Mouse (Mus musculus): ENCODE measurements at regions not wholly inside any gene's neighbourhood (a gene's known extent, or its start where the extent isn't known, plus 50 kb on each side); places are given as distances from the start of the nearest gene placed in this dataset.
"Not testable (repeated sequence)": the region's sequence is repeated elsewhere in the genome, so short reads cannot be mapped to it uniquely, and the experiment has no call there.

DNA sequence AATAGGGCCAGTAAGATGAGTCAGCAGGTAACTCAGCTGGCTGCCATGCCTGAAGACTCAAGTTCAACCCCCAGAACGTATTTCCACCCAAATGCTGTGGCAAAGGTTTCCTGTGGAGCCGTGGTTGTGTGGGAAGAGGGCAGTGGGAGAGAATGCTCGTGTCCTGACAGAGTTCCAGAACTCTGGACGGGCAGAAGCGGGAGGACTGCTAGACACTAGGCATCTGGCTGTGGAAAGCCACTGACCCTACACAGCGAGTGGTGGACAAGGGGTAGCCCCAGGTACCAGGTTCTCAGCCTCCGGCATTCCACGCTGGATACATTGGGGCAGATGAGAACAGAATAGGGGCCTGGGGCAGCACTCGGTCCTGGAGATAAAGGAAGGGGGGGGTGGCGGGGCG lies 69.6 kb upstream of the Acsl3 start:
- no peaks in the 10 kb centered on the region for H3K36me3 ChIP-seq (ENCODE audit: control insufficient read depth, insufficient read depth)
- no peak for TF ChIP-seq CTCF (IDR thresholded peaks at IDR 0.05; ENCODE audit: low read depth)
- no peaks in the 10 kb centered on the region for H3K9me3 ChIP-seq (ENCODE audit: control insufficient read depth)
- no peaks in the 10 kb centered on the region for H3K27me3 ChIP-seq (replicated peaks; ENCODE audit: control insufficient read depth, insufficient read depth, low read length)
- no peaks in the 10 kb centered on the region for H3K4me1 ChIP-seq (replicated peaks; ENCODE audit: control insufficient read depth, insufficient read depth, low read length)
- H3K4me3 ChIP-seq (ENCODE audit: low read depth, low read length): no peak overlapping the region
- 82% methylated on average over 11 of the region's 11 CpGs for WGBS
- no peak for ATAC-seq
- no peak overlapping the region for H3K4me2 ChIP-seq (replicated peaks; ENCODE audit: low read depth)
- H3K9ac ChIP-seq (ENCODE audit: low read depth, low read length): no peak overlapping the region
- H3K27ac ChIP-seq (ENCODE audit: low read depth, low read length): no peak overlapping the region

DNA sequence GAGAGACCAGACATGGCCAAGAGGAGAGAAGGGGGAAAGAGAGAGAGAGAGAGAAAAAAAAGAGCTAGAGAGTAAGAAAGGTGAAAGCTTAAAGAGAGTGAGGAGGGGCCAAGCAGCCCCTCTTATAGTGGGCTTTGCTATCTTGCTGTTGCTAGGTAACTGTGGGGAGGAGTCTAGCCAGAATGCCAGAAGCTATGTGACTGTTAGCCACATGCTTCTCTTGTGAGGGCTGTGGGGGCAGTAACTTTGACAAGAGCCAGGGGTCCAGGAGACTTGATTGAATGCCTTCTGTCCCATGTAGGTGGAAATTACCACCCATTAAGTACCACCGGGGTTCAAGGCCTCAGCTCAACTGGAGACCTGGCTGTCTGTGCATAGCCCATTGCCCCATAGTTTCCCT lies 69.0 kb upstream of the Acsl3 start:
- H3K9ac ChIP-seq (ENCODE audit: low read depth, low read length); H3K9me3 ChIP-seq (ENCODE audit: control insufficient read depth); ATAC-seq; H3K27ac ChIP-seq (ENCODE audit: low read depth, low read length); H3K36me3 ChIP-seq (ENCODE audit: control insufficient read depth, insufficient read depth); H3K4me1 ChIP-seq (replicated peaks; ENCODE audit: control insufficient read depth, insufficient read depth, low read length); H3K4me3 ChIP-seq (ENCODE audit: low read depth, low read length); H3K4me2 ChIP-seq (replicated peaks; ENCODE audit: low read depth); H3K27me3 ChIP-seq (replicated peaks; ENCODE audit: control insufficient read depth, insufficient read depth, low read length): not testable (repeated sequence)
- WGBS: 48% methylated on average over 1 of the region's 1 CpGs

DNA sequence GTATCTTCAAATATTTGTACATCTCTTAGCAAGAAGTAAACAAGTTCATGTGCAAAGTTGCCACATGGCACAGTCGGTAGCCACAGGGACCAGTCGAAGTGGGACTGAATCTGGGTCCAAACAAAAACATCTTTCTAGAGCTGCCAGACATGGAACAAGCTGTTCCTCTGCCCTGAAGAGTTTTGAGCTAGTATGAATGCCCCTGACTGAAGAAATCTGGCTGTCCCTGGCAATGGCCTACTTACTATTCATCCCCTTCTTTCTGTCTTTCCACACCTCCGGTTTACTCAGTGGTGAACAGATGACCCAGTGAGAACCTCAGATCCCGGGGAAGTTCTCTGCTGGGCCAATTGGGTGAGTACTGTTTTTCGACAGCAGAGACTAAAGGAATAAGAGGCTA lies 67.1 kb upstream of the Acsl3 start:
- WGBS: 67% methylated on average over 5 of the region's 5 CpGs
- Histone ChIP-seq H3K27ac (ENCODE audit: low read depth, low read length) (no peak overlapping the region), H3K9ac (ENCODE audit: low read depth, low read length) (no peak overlapping the region), H3K9me3 (ENCODE audit: control insufficient read depth) (no peaks in the 10 kb centered on the region), H3K4me3 (ENCODE audit: low read depth, low read length) (no peak overlapping the region), H3K36me3 (ENCODE audit: control insufficient read depth, insufficient read depth) (no peaks in the 10 kb centered on the region), H3K4me1 (replicated peaks; ENCODE audit: control insufficient read depth, insufficient read depth, low read length) (no peaks in the 10 kb centered on the region), H3K4me2 (replicated peaks; ENCODE audit: low read depth) (no peak overlapping the region), H3K27me3 (replicated peaks; ENCODE audit: control insufficient read depth, insufficient read depth, low read length) (no peaks in the 10 kb centered on the region)
- TF ChIP-seq CTCF (IDR thresholded peaks at IDR 0.05; ENCODE audit: low read depth): no peak
- no peak for ATAC-seq

DNA sequence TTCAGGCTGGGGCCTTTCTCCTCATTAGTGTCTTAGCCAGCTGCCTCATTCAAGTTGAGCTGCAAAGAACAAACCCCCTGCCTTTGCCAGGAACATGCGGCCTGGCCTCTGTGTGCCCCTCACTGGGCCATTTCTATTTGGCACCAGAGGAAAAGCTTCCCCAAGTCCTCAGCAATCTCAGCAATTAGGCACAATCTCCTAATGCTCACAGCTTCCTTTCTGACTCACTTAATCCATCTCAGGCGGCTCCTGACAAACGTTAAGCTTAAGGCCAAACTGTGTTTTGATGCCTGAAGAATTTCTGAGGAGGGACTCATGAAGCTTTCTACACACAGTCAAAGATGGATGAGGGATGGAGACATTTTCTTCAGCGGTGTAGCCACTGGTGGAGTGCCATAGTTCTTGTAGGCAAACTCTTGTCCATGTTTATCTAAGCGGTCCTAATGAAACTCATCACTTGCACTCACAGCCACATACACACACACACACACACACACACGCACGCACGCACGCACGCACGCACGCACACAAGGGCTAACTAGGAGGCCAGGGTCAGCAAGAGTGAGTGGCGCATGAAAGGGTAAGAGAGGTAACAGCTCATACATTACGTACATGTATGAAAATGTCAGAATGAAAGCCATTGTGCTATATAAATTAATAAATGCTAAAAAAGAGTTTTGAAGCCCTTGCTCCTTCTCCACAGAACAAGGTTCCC lies 63.5 kb upstream of the Acsl3 start:
- ATAC-seq: no peak
- no peak for TF ChIP-seq CTCF (IDR thresholded peaks at IDR 0.05; ENCODE audit: low read depth)
- H3K4me2 ChIP-seq (replicated peaks; ENCODE audit: low read depth): no peak overlapping the region
- no peaks in the 10 kb centered on the region for H3K27me3 ChIP-seq (replicated peaks; ENCODE audit: control insufficient read depth, insufficient read depth, low read length)
- no peak overlapping the region for H3K9ac ChIP-seq (ENCODE audit: low read depth, low read length)
- H3K4me3 ChIP-seq (ENCODE audit: low read depth, low read length): no peak overlapping the region
- 81% methylated on average over 14 of the region's 14 CpGs for WGBS
- no peaks in the 10 kb centered on the region for H3K4me1 ChIP-seq (replicated peaks; ENCODE audit: control insufficient read depth, insufficient read depth, low read length)
- H3K36me3 ChIP-seq (ENCODE audit: control insufficient read depth, insufficient read depth): no peaks in the 10 kb centered on the region
- H3K9me3 ChIP-seq (ENCODE audit: control insufficient read depth): no peaks in the 10 kb centered on the region
- H3K27ac ChIP-seq (ENCODE audit: low read depth, low read length): no peak overlapping the region

DNA sequence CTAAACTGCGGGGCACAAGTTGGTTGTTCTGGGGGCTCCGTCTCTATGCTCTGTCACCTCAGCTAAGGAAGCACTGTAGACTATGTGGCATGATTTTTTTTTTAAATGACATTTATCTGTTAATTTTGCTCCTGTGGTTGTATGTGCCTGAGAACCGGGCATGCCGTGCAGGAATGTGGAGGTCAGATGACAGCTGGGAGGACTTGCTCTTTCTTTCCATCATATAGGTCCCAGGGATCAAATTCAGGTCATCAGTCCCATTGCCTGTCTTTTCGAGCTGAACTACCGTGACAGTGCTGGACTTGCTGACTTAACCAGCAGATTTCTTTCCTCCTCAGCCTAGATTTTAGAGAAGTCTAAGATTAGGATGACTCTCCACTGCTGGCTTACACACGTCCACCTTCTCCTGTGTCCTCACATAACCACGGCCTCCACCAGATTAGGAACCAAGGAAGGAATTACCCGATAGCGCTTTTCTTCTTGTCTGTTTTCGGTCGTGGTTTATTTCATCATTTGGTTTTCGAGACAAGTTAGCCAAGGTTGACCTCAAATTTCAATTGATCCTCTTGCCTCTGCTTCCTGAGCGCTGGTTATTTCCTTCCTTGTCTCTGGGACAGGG lies 62.0 kb upstream of the Acsl3 start:
- Histone ChIP-seq H3K4me1 (replicated peaks; ENCODE audit: control insufficient read depth, insufficient read depth, low read length) (no peaks in the 10 kb centered on the region), H3K36me3 (ENCODE audit: control insufficient read depth, insufficient read depth) (no peaks in the 10 kb centered on the region), H3K4me3 (ENCODE audit: low read depth, low read length) (no peak overlapping the region), H3K9ac (ENCODE audit: low read depth, low read length) (no peak overlapping the region), H3K27ac (ENCODE audit: low read depth, low read length) (no peak overlapping the region), H3K9me3 (ENCODE audit: control insufficient read depth) (no peaks in the 10 kb centered on the region), H3K4me2 (replicated peaks; ENCODE audit: low read depth) (no peak overlapping the region), H3K27me3 (replicated peaks; ENCODE audit: control insufficient read depth, insufficient read depth, low read length) (no peaks in the 10 kb centered on the region)
- no peak for ATAC-seq
- 85% methylated on average over 14 of the region's 14 CpGs for WGBS
- TF ChIP-seq CTCF (IDR thresholded peaks at IDR 0.05; ENCODE audit: low read depth): no peak

DNA sequence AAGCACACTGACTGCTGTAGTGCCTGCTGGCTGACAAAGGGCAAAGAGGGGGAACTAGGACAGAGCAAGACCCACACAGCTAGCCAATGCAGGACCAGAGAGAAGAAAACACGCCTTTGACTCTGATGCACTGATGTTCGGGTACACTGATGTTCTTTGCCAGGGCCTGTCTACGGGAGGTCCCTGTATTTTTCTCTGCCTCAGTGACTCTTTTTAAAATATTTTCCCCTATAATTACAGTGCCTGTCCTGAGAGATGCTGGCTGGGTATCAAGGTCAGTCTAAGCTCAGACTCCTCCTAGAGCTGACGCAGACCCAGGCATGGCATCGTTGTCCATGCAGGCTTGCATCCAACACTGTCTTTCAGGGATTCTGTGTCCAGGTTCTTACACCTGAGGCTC lies 59.1 kb upstream of the Acsl3 start:
- Histone ChIP-seq H3K4me1 (replicated peaks; ENCODE audit: control insufficient read depth, insufficient read depth, low read length) (no peaks in the 10 kb centered on the region), H3K27me3 (replicated peaks; ENCODE audit: control insufficient read depth, insufficient read depth, low read length) (no peaks in the 10 kb centered on the region), H3K9me3 (ENCODE audit: control insufficient read depth) (no peaks in the 10 kb centered on the region), H3K9ac (ENCODE audit: low read depth, low read length) (no peak overlapping the region), H3K27ac (ENCODE audit: low read depth, low read length) (no peak overlapping the region), H3K36me3 (ENCODE audit: control insufficient read depth, insufficient read depth) (no peaks in the 10 kb centered on the region), H3K4me3 (ENCODE audit: low read depth, low read length) (no peak overlapping the region), H3K4me2 (replicated peaks; ENCODE audit: low read depth) (no peak overlapping the region)
- TF ChIP-seq CTCF (IDR thresholded peaks at IDR 0.05; ENCODE audit: low read depth): no peak
- WGBS: 84% methylated on average over 5 of the region's 5 CpGs
- no peak for ATAC-seq

All from intestine, postnatal 0 days (tissue).